Mouse (Mus musculus) olfactory bulb, adult 2 months (tissue): ENCODE measurements around the gene Mfap1a.

Experiments used
- CTCF ChIP-seq: fragments of 200-500 bp; IDR thresholded peaks from 2 replicates; pipeline ENCODE4 v1.5.1; 2012; ENCODE audit warnings: low read depth, mild to moderate bottlenecking, low read length, moderate library complexity; ENCODE audit not compliant: insufficient read depth
- POLR2A ChIP-seq: fragments of 200-500 bp; IDR thresholded peaks from 2 replicates; pipeline ENCODE4 v1.6.1; 2012; ENCODE audit warnings: mild to moderate bottlenecking, low read depth, low read length, moderate library complexity; ENCODE audit not compliant: insufficient read depth

GRCm38 (mm10) chr2:121449545-121450011 lies 56.9 kb downstream of the Mfap1a start:
- TF ChIP-seq POLR2A (no peak), CTCF (no peak)
